Mouse (Mus musculus) limb, embryonic 15.5 days (tissue): ENCODE measurements around the gene Zbtb16. TPM values are rescaled to one million over a fixed set of nuclear protein-coding genes. Genes with fewer than 3 reads are reported as not detected.

Experiments
- ATAC-seq: fragments of 200-750 bp; cut with Nextera tagmentation; 2 replicates; pipeline ENCODE4 v1.8.0; 2017; ENCODE audit warnings: low read depth, moderate TSS enrichment; ENCODE audit not compliant: insufficient number of reproducible peaks, low FRiP score, low TSS enrichment
- H3K27ac ChIP-seq: fragments of 300-500 bp; sonication (generic); 2 replicates; pipeline ENCODE4 v1.5.1; 2015; ENCODE audit warnings: moderate library complexity, mild to moderate bottlenecking, inconsistent platforms
- H3K27me3 ChIP-seq: fragments of 300-500 bp; sonication (generic); 2 replicates; pipeline ENCODE4 v1.6.1; 2015; ENCODE audit warnings: inconsistent platforms
- H3K36me3 ChIP-seq: fragments of 300-500 bp; sonication (generic); 2 replicates; pipeline ENCODE4 v1.6.1; 2015; ENCODE audit warnings: inconsistent platforms
- H3K4me1 ChIP-seq: fragments of 300-500 bp; sonication (generic); 2 replicates; pipeline ENCODE4 v1.6.1; 2015; ENCODE audit warnings: inconsistent platforms
- H3K4me2 ChIP-seq: fragments of 300-500 bp; sonication (generic); 2 replicates; pipeline ENCODE4 v1.6.1; 2015; ENCODE audit warnings: mild to moderate bottlenecking, inconsistent platforms
- H3K4me3 ChIP-seq: fragments of 300-500 bp; sonication (generic); 2 replicates; pipeline ENCODE4 v1.5.1; 2015; ENCODE audit warnings: mild to moderate bottlenecking, inconsistent platforms
- H3K9ac ChIP-seq: fragments of 300-500 bp; sonication (generic); 2 replicates; pipeline ENCODE4 v1.6.1; 2015; ENCODE audit warnings: inconsistent platforms
- H3K9me3 ChIP-seq: fragments of 300-500 bp; sonication (generic); 2 replicates; pipeline ENCODE4 v1.6.1; 2016; ENCODE audit warnings: inconsistent platforms
- WGBS: fragments of 180-500 bp; shearing (Covaris S2); methylation state at CpG from one replicate; pipeline ENCODE4 v1.1.7; 2015; 5-methylcytosine and 5-hydroxymethylcytosine counted together
- polyA plus RNA-seq: library from polyadenylated mRNA; unstranded; fragments of >200 nt; fragmentation: Nextera tagmentation; extraction: Ambion mirVana; gene quantifications from 2 replicates; pipeline ENCODE4 v1.2.1, GENCODE M21; 2015

Gene Zbtb16
- polyA plus RNA-seq, 1 experiment from 2014 or later: 5.7 TPM

DNA sequence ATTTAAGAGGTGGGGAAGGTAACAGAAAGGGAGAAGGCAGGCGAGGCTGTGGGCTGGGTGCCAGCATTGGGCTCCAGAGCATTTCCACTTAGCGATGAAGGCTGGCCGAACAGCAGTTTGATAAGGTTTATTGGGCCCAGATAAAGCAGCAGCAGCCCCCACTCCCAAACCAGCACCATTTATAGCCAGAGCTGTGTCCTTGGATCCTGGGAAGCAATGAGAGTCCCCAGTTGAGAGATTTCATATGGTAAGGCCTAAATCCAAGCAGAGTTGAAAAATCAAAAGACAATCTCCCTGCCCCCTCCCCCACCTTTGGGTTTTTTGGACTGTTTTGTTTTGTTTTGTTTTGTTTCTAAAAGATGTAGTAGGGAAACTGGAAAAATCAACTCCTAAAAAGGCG is 2.3 kb upstream of the Zbtb16 start:
- WGBS: 47% methylated on average over 4 of the region's 4 CpGs
- no peaks in the 10 kb centered on the region for H3K9me3 ChIP-seq
- H3K36me3 ChIP-seq: no peaks in the 10 kb centered on the region
- peaks cover 36% of the 10 kb centered on the region for H3K4me1 ChIP-seq
- peaks cover 80% of the 10 kb centered on the region for H3K27me3 ChIP-seq
- no peak overlapping the region for H3K27ac ChIP-seq
- no peak overlapping the region for H3K9ac ChIP-seq
- ATAC-seq: no peak
- no peak overlapping the region for H3K4me2 ChIP-seq
- H3K4me3 ChIP-seq: no peak overlapping the region

DNA sequence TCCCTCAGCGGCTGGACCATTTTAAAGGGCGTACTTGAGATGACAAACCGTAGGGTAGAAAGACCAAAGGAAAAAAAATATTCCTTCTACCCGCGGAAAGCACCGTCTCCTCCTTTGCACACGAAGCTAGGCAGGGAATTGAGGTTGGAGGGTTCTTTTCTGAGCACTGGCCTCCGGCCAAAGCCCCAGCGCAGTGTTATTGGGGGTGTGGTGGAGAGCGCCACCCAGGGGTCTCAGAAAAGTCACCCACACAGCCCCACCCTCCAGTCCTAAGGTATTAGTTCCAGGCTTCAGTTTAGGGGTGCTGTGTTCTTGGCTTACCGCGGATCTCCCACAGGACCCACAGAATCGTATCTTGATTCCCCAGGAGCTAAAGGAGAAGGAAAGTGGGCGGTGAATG is 1.2 kb upstream of the Zbtb16 start:
- Histone ChIP-seq H3K27ac (no peak overlapping the region), H3K4me2 (peak overlapping the region; percentile 96), H3K4me1 (peaks cover 36% of the 10 kb centered on the region), H3K36me3 (no peaks in the 10 kb centered on the region; the same call in 1 of the 2 replicates), H3K4me3 (peak overlapping the region; percentile 55), H3K27me3 (peaks cover 81% of the 10 kb centered on the region), H3K9me3 (no peaks in the 10 kb centered on the region), H3K9ac (0 out of 2 replicates have a peak overlapping the region, but pooled peaks have one; percentile 4)
- no peak for ATAC-seq
- 4% methylated on average over 14 of the region's 14 CpGs for WGBS

DNA sequence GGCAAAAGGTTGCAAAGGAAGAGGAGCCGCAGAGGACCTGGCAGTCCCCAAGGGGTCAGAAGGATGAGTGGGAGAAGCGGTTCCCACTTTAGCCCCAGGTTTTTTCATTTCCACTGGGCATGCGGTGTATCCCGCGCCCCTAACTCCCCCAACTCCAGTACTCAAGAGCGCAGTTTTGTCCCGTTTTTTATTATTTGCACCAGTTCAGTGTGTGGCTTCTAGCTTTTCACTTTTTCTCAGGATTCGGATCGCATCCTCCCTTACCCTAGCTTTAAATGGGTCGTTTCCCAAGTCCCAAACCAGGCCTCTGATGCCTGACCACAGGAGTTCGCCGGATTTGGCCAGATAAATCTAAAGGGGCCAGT is 526 bp upstream of the Zbtb16 start:
- no peak overlapping the region for H3K27ac ChIP-seq
- H3K4me1 ChIP-seq: peaks cover 36% of the 10 kb centered on the region
- peak overlapping the region; percentile 55 for H3K4me3 ChIP-seq
- peak overlapping the region; percentile 4; the same call in 1 of the 2 replicates for H3K9ac ChIP-seq
- H3K36me3 ChIP-seq: no peaks in the 10 kb centered on the region; the same call in 1 of the 2 replicates
- H3K4me2 ChIP-seq: peak overlapping the region; percentile 96
- no peak; the same call in 1 of the 2 replicates for ATAC-seq
- no peaks in the 10 kb centered on the region for H3K9me3 ChIP-seq
- WGBS: 1% methylated on average over 12 of the region's 12 CpGs
- H3K27me3 ChIP-seq: peaks cover 84% of the 10 kb centered on the region

DNA sequence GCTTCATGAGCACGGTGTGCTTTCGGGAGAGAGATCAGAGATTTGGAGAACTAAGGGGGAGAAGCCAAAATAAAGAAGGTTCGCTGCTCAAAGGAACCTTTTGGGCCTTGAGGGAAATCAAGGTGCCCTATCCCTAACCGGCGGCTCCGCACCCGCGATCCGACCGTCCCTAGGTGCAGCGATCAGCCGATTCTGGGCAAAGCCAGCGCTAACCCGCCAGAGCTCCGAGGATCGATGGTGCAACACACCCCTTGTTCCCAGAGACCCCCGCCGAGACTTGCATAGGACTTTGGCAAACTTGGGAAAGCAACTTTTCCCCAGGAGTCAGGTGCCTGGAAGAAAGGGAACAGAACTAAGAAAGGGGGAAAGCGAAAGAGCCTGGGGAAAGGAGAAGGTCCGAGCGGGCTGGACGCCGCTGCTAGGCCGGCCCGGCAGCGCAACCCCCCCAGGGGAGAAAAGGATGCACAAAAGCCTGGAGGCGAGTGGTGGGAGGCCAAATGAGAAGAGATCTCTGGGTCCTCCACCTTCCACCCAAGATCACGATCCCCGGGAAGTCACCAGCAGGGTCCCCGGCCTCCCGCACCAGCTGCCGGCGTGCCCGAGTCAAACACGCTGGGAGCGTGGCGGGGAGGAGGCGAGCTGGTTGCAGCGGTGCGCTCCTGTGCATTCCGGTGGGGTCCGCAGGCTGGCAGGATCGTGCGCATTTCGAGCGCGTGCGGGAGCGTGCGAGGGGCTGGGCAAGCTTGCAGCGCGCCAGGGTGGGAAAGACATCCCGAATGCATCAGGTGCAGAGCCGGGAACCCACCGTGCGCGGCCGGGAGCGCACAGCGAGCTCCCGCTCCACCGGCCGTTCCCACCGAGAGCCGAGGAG is 1.2 kb downstream of the Zbtb16 start:
- under 1% methylated on average over 65 of the region's 65 CpGs for WGBS

DNA sequence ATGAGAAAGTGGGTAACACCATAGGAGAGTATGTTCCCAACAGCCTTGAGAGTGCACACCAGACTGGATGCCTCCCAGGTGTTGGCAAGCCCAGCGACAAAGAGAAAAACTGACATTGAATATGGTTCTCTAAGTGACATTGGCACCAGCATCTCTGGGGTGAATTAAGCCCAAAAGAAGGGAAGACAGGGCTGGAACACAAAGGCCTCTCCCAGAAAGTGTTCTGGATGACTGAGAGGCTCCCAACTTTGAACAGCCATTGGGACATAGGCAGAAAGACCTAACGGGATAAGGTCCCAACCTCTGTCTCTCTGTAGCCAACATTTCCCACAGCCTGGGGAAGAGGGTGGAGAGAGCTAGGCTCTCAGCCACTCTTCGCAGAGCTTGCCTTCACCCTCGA is 2.0 kb downstream of the Zbtb16 start:
- Histone ChIP-seq H3K36me3 (no peaks in the 10 kb centered on the region; the same call in 1 of the 2 replicates), H3K9me3 (no peaks in the 10 kb centered on the region), H3K4me1 (peaks cover 36% of the 10 kb centered on the region)

More for the DNA sequence above, 1.2 kb downstream of the Zbtb16 start:
- Histone ChIP-seq H3K27ac (no peak overlapping the region), H3K36me3 (no peaks in the 10 kb centered on the region; the same call in 1 of the 2 replicates), H3K9me3 (no peaks in the 10 kb centered on the region), H3K9ac (0 out of 2 replicates have a peak overlapping the region, but pooled peaks have one; percentile 20), H3K27me3 (peaks cover 90% of the 10 kb centered on the region), H3K4me1 (peaks cover 36% of the 10 kb centered on the region), H3K4me3 (peak overlapping the region; percentile 55), H3K4me2 (peak overlapping the region; percentile 96)
- no peak for ATAC-seq

DNA sequence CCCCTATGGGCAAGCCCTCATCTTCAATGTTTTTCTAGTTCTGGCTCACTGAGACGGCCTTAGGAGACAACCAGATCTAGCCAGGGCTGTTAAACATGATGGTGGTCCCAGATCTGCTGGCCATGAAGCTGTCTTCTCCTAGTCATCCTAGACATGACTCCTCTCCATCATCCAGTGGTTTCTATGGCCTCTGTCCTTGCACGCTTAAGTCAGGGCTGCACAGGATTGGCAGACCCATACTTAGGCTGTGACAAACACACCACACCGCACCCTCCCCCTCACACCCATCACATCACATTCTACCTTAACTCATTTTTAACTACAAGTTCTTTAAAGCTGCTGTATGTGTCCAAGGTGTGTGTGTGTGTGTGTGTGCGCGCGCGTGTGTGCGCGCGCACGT is 2.5 kb downstream of the Zbtb16 start:
- Histone ChIP-seq H3K4me3 (no peak overlapping the region), H3K4me1 (peaks cover 36% of the 10 kb centered on the region), H3K9ac (no peak overlapping the region), H3K27me3 (peaks cover 89% of the 10 kb centered on the region), H3K27ac (no peak overlapping the region), H3K9me3 (no peaks in the 10 kb centered on the region), H3K4me2 (no peak overlapping the region), H3K36me3 (no peaks in the 10 kb centered on the region; the same call in 1 of the 2 replicates)
- 93% methylated on average over 11 of the region's 11 CpGs for WGBS
- no peak for ATAC-seq

More for the DNA sequence above, 2.0 kb downstream of the Zbtb16 start:
- Histone ChIP-seq H3K9ac (no peak overlapping the region), H3K27me3 (peaks cover 88% of the 10 kb centered on the region), H3K4me3 (peak overlapping the region; percentile 55), H3K27ac (no peak overlapping the region), H3K4me2 (peak overlapping the region; percentile 96; the same call in 1 of the 2 replicates)
- ATAC-seq: no peak
- 24% methylated on average over 4 of the region's 4 CpGs for WGBS

DNA sequence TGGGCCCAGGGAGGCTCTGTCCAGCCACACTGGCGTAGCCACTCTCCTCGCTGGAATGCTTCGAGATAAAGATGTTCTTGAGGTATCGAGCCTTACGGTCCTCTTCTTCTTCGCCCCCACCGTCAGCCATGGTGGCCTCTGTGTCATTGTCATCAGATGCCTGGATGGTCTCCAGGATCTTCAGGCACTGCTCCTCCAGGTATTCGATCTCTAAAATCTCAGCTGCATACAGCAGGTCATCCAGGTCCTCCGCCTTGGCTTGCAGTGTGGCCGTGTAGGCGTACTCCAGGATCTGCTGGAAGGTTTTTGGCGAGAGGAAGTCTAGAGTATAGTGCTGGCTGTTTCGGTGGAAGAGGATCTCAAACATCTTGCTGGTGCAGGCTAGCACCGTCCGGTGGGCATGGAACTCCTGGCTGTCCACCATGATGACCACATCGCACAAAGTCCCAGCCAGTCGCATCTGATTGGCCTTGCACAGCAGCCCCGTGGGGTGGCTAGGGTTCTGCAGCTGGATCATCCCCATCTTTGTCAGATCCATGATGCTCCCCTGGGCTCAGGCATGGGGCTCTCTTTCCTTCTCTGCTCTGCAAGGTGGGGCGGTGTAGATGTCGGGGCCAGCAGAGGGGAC is 3.4 kb downstream of the Zbtb16 start:
- Histone ChIP-seq H3K4me2 (no peak overlapping the region), H3K27me3 (peaks cover 86% of the 10 kb centered on the region), H3K4me3 (no peak overlapping the region), H3K36me3 (no peaks in the 10 kb centered on the region; the same call in 1 of the 2 replicates), H3K27ac (no peak overlapping the region), H3K9ac (no peak overlapping the region), H3K4me1 (peaks cover 33% of the 10 kb centered on the region), H3K9me3 (no peaks in the 10 kb centered on the region)
- no peak for ATAC-seq
- 91% methylated on average over 20 of the region's 20 CpGs for WGBS

DNA sequence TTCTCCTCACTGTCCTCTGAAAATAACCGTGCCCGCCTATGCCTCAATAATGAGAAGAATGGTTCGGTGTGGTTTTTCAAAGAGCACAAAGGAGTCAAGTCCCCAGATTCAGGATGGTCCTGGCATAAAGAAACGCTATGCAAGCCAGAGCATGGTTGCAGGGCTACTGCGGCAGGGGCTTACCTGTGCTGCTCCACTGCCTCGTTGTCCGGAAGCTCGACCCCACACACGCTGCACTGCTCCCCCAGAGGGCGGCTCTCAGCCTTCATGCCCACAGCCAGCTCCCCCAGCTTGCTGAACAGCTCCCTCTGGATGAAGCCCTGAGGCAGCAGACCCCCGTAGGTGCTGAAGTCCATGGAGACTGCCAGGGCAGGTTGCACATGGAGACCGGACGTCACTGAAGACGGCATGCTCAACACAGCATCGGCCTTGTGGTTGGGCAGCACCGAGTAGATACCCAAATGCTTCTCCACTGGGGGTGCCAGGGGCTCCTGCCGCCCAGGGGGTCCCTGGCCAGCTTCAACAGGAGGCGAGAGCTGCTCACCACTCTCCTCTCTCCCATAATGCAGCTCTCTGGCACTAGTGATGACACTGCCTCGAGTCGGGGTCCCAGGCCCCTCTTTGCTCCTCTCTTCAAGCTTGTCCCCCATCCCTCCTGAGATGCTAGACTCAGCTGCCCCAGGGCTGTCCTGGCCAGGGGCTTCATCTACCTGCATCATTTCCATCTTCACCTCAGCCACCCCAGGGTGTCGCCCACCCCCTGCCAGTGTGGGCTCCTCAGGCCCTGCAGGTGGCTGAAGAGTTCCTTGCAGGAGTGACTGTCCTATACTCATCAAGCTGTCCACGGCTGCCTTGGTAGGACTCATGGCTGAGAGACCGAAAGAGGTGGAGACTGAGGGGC is 4.2 kb downstream of the Zbtb16 start:
- no peak overlapping the region for H3K4me2 ChIP-seq
- WGBS: 80% methylated on average over 23 of the region's 23 CpGs
- H3K36me3 ChIP-seq: no peaks in the 10 kb centered on the region; the same call in 1 of the 2 replicates
- no peaks in the 10 kb centered on the region for H3K9me3 ChIP-seq
- H3K27me3 ChIP-seq: peaks cover 80% of the 10 kb centered on the region
- no peak overlapping the region for H3K4me3 ChIP-seq
- H3K27ac ChIP-seq: no peak overlapping the region
- H3K4me1 ChIP-seq: peaks cover 25% of the 10 kb centered on the region
- H3K9ac ChIP-seq: no peak overlapping the region
- no peak for ATAC-seq

DNA sequence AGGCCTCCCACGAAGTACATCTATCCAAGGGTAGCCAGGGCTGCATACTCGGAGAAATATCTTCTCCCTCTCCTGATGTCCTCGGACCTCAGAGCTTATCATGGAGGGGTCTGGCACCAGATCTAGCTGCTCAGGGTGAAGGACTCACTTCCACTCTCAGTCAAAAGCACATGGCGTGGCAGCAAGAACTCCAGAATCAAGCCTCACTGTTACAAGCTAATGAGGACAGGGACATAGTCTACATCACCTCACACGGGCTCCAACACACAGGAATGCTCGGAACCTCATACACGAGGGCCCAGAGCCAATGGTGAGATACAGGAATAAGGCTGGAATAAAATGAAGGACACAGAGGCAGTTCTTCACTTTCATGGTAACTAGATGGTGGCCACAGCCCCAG is 7.2 kb downstream of the Zbtb16 start:
- Histone ChIP-seq H3K9ac (no peak overlapping the region), H3K27ac (no peak overlapping the region), H3K9me3 (no peaks in the 10 kb centered on the region), H3K4me3 (no peak overlapping the region), H3K27me3 (peaks cover 77% of the 10 kb centered on the region), H3K4me1 (peaks cover 4% of the 10 kb centered on the region; the same call in 1 of the 2 replicates), H3K36me3 (no peaks in the 10 kb centered on the region; the same call in 1 of the 2 replicates), H3K4me2 (no peak overlapping the region)
- no peak for ATAC-seq
- 84% methylated on average over 7 of the region's 7 CpGs for WGBS

DNA sequence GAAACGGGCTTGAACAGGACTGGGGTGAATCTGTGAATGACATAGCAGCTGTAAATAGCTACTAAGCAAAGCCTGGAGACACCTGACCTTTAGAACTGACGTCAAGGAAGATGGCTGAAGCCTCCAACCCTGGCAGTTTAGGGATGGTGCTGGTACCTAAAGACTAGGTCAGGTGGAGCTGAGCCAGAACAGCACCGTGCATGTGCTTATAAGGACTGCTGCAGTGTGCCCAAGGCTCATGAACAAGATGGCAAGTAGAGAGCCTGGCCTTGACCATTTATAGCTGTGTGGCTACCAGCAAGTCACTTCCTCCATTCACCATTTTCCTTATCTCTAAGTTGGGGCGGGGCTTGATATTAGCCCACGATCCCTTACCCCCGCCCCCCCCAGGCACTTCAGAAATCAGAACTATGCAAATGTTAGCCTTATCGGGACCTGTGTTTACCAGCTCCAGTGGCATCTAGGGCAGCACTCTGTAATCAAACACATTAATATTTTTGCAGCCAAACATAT is 9.6 kb downstream of the Zbtb16 start:
- H3K4me1 ChIP-seq: peaks cover 26% of the 10 kb centered on the region
- peaks cover 68% of the 10 kb centered on the region for H3K27me3 ChIP-seq
- H3K9ac ChIP-seq: no peak overlapping the region
- H3K4me2 ChIP-seq: no peak overlapping the region
- H3K36me3 ChIP-seq: no peaks in the 10 kb centered on the region
- H3K4me3 ChIP-seq: no peak overlapping the region
- no peak overlapping the region for H3K27ac ChIP-seq
- WGBS: 79% methylated on average over 7 of the region's 7 CpGs
- H3K9me3 ChIP-seq: no peaks in the 10 kb centered on the region
- ATAC-seq: no peak

DNA sequence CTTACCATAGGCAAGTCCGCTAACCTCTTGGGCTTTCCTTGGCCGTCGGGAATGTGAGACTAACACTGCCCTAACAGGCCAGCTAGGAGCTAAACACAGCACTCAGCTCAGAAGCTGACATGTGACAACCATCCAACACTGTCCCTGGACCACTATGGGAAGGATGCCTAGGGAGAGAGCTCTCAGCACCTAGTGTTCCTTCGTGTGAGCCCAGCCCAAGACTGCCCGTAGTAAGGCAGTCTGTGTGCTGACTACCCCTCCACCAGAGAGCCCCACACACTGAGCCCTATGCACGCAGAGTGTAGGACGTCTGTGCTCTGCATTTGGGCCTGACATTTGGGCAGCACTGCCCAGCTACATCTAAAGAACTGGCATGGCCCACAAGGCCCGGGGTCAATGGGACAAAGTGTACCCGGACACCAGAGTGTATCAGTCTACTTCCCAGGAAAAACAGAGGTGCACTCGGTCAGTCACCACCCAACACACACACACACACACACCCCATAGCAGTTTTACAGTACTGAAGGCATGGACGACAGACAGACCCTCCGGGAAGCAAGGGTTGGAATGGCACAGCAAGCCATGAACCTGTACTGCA is 11.4 kb downstream of the Zbtb16 start:
- Histone ChIP-seq H3K27me3 (peaks cover 69% of the 10 kb centered on the region), H3K27ac (no peak overlapping the region), H3K9ac (no peak overlapping the region), H3K4me1 (peaks cover 36% of the 10 kb centered on the region), H3K4me3 (no peak overlapping the region), H3K9me3 (no peaks in the 10 kb centered on the region), H3K4me2 (no peak overlapping the region), H3K36me3 (no peaks in the 10 kb centered on the region)
- no peak for ATAC-seq
- WGBS: 68% methylated on average over 12 of the region's 12 CpGs
